Mouse (Mus musculus) heart, postnatal 0 days (tissue): ENCODE measurements at regions not wholly inside any gene's neighbourhood (a gene's known extent, or its start where the extent isn't known, plus 50 kb on each side); places are given as distances from the start of the nearest gene placed in this dataset.

Source experiments
- CTCF ChIP-seq: IDR thresholded peaks from 2 replicates; pipeline ENCODE4 v1.5.1; 2016; ENCODE audit warnings: antibody characterized with exemption, control low read depth, low read depth
- EP300 ChIP-seq: IDR thresholded peaks from 2 replicates; pipeline ENCODE4 v1.6.1; 2016; ENCODE audit warnings: antibody characterized with exemption, low read depth

DNA sequence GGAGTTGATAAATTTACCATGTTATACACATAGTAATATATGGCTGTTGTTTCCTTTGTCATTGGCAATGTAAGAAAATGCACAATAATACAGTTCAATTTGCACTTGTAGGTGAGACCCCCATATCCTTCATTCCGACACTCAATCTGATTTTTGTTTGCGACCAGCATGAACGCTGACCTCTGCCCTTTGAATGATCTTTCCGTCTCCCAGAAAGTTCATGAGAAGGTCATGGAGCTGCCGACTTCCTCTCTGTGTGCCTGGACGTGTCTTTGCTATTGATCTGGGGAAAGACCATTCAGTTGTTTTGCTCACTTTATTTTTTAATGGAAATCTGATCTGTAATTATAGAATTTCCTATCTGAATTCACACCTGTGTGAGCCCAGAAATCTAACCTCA, 264.0 kb downstream of the Mtx2 start:
- TF ChIP-seq CTCF (no peak), EP300 (no peak)
